Mouse (Mus musculus) left cerebral cortex, postnatal 4 days (tissue): ENCODE measurements around the gene Serpina3m. TPM values are rescaled to one million over a fixed set of nuclear protein-coding genes. Genes with fewer than 3 reads are reported as not detected.
A peak's percentile ranks its signal among the peaks of the same experiment; 100 is the strongest.
"Not testable (repeated sequence)": the region's sequence is repeated elsewhere in the genome, so short reads cannot be mapped to it uniquely, and the experiment has no call there.

Experiments
- DNase-seq: peaks from one replicate; pipeline ENCODE4 v3.0.0-alpha.2; 2022
- intact Hi-C: fragments of 180-260 bp; cut with DNase I; formaldehyde crosslinking; loops from one replicate; pipeline ENCODE4 v1.15.1; 2025
- total RNA-seq, 2 experiments: library from RNA; stranded (reverse); gene quantifications; 2 replicates each; pipeline ENCODE4 v1.2.3; 2021

Serpina3m gene
- total RNA-seq, result not detected

- intact Hi-C loops, DNase-seq: not testable (repeated sequence)
Observed at GRCm38 (mm10) chr12:104338226-104338625, at the start of gene Serpina3m, which contains the start of gene Serpina3k. TSS of gene Serpina3m (plus strand) at chr12:104338486. TSS of gene Serpina3k (plus strand) at chr12:104338486.

GRCm38 (mm10) chr12:104289872-104290271 lies 48.4 kb upstream of the Serpina3m start:
- no peak for DNase-seq
- intact Hi-C loops, result no loop called here

- no peak for DNase-seq
- intact Hi-C loops, result no loop called here
Observed at GRCm38 (mm10) chr12:104293963-104294362, 44.3 kb upstream of the Serpina3m start.

- DNase-seq, result no peak
- intact Hi-C loops, result no loop called here
Observed at GRCm38 (mm10) chr12:104298049-104298448, 40.2 kb upstream of the Serpina3m start.

- intact Hi-C loops, result no loop called here
- no peak for DNase-seq
Observed at GRCm38 (mm10) chr12:104305991-104306390, 32.3 kb upstream of the Serpina3m start.

- intact Hi-C loops, result no loop called here
Observed at GRCm38 (mm10) chr12:104314253-104314652, 24.0 kb upstream of the Serpina3m start, which contains the start of gene Serpina3j. TSS of gene Serpina3j (plus strand) at chr12:104314553.

GRCm38 (mm10) chr12:104322454-104322853 lies 15.8 kb upstream of the Serpina3m start:
- intact Hi-C loops, result no loop called here

More at GRCm38 (mm10) chr12:104314253-104314652, 24.0 kb upstream of the Serpina3m start, which contains the start of gene Serpina3j:
- no peak for DNase-seq

GRCm38 (mm10) chr12:104331701-104332100 lies 6.6 kb upstream of the Serpina3m start:
- intact Hi-C loops, result no loop called here
- DNase-seq, result no peak

More at GRCm38 (mm10) chr12:104322454-104322853, 15.8 kb upstream of the Serpina3m start:
- no peak for DNase-seq

- DNase-seq, intact Hi-C loops: not testable (repeated sequence)
Observed at GRCm38 (mm10) chr12:104336873-104337272, 1.4 kb upstream of the Serpina3m start.

- no peak for DNase-seq
Observed at GRCm38 (mm10) chr12:104338705-104339104, 419 bp downstream of the Serpina3m start.

GRCm38 (mm10) chr12:104342489-104342888 lies 4.2 kb downstream of the Serpina3m start:
- intact Hi-C loops, DNase-seq: not testable (repeated sequence)

More at GRCm38 (mm10) chr12:104338705-104339104, 419 bp downstream of the Serpina3m start:
- intact Hi-C loops, result no loop called here

- intact Hi-C loops, result no loop called here
Observed at GRCm38 (mm10) chr12:104345181-104345580, 6.9 kb downstream of the Serpina3m start.

GRCm38 (mm10) chr12:104345707-104346106 lies 7.4 kb downstream of the Serpina3m start:
- intact Hi-C loops, result no loop called here
- no peak for DNase-seq

More at GRCm38 (mm10) chr12:104345181-104345580, 6.9 kb downstream of the Serpina3m start:
- no peak for DNase-seq

GRCm38 (mm10) chr12:104347091-104347490 lies 8.8 kb downstream of the Serpina3m start:
- intact Hi-C loops, result no loop called here

GRCm38 (mm10) chr12:104351812-104352211 lies 13.5 kb downstream of the Serpina3m start:
- DNase-seq, result peak; percentile 31
- intact Hi-C loops, result loop anchor here (10.0 kb wide), 1 partner anchor 63 kb away; no protein-coding TSS in a partner anchor

More at GRCm38 (mm10) chr12:104347091-104347490, 8.8 kb downstream of the Serpina3m start:
- no peak for DNase-seq

GRCm38 (mm10) chr12:104356006-104356405 lies 17.7 kb downstream of the Serpina3m start:
- intact Hi-C loops, result loop anchor here (10.0 kb wide), 1 partner anchor 59 kb away; no protein-coding TSS in a partner anchor

GRCm38 (mm10) chr12:104369986-104370385 lies 31.7 kb downstream of the Serpina3m start:
- intact Hi-C loops, result no loop called here
- DNase-seq, result no peak

More at GRCm38 (mm10) chr12:104356006-104356405, 17.7 kb downstream of the Serpina3m start:
- DNase-seq, result no peak

- intact Hi-C loops, DNase-seq: not testable (repeated sequence)
Observed at GRCm38 (mm10) chr12:104377179-104377578, 38.9 kb downstream of the Serpina3m start.

- DNase-seq, intact Hi-C loops: not testable (repeated sequence)
Observed at GRCm38 (mm10) chr12:104378351-104378750, 40.1 kb downstream of the Serpina3m start.

GRCm38 (mm10) chr12:104378815-104379214 lies 40.5 kb downstream of the Serpina3m start:
- intact Hi-C loops, DNase-seq: not testable (repeated sequence)

GRCm38 (mm10) chr12:104379856-104380255 lies 41.6 kb downstream of the Serpina3m start:
- no peak for DNase-seq
- intact Hi-C loops, result no loop called here

GRCm38 (mm10) chr12:104381071-104381604 lies 42.9 kb downstream of the Serpina3m start:
- intact Hi-C loops, DNase-seq: not testable (repeated sequence)
